Mouse (Mus musculus) spleen, embryonic (tissue): ENCODE results near the gene Ptgr1.

ENCODE experiments used
- CTCF ChIA-PET: fragments of 350-600 bp; sonication (Branson Sonifier 250); formaldehyde crosslinking; loops from one replicate; lab custom pipeline; 2022; lab: Charles Lee

The Ptgr1 gene

DNA sequence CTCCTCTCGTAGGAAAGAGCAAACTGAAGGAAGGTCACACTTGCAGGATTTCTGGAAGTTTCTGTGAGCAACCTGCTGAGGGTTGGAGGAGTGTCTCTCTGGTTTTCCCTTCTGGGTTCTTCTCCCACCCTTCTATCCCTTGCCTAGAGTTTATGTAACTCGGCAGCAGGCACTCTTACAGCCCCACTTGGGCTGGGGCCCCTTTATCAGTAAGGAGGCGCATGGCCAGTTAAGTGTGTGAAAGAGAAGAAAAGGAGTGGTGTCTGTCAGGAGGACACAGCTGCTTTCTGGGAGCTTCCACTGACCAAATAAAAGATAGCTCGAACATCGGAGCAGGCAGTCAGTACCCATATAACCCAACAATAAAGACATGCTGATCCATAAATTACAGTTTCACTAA is 5.3 kb upstream of the Ptgr1 start:
- CTCF ChIA-PET = no interaction called here

DNA sequence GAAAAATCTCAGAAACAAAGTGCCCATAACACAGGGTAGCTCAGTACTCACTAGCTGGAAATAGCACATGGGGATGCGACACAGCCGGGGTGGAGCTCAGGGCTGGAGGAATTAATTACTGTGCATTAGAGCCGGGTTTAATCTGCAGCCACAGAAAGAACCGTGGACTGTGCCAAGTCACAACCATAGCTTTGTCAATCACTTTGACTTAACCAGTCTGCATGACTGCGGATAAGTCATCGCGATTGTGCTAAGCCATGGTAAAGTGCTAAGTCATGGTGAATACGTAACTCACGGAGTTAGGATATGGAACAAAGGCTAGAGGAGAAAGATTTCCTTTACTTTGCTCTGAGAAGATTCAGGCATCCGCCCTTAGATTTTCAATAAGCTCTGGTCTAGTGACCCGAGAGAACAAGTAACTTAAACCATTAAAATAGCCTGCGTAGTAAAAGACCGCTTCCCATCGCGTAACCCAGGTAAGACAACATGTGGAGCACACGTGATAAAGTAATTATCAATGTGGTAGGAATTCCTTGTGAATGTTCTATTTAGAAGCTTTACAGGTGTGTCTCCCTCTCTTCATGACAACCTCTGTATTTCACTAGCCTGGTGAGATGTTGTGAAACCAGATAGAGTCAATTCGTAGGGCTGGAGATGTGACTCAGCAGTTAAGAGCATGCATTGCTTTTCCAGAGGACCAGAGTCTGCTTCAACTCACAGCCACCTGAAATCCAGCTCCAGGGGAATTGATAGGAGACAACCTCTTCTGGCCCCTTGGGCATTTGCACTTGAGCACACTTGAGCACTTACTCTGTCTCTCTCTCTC is 3.9 kb upstream of the Ptgr1 start:
- CTCF ChIA-PET = no interaction called here

DNA sequence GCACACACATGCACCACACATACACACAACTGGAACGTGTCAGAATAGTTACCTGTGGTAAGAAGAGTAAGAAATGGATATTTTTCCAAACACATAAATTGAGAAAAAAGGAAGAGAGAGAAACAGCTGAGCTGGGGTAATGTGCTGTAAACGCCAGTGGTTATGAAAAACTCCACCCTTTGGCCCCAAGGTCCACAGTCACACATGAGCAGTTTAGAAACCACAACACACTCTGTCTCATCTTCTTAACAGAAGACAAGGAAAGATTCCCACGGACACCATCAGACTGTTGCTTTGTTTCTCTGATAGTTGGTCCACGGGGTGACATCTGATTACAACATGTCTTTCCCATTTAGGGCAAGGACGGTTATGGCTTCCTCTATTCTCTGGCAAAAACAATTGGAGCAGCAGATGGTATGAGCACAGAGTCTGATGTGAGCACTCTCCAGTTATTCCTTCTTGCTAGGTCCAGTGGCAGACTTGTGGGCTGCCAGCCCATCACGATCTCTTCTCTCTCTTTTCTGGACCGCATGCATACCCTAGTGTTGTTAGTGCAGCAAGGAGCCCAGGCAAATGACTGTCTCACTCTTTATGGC is 2.5 kb upstream of the Ptgr1 start:
- CTCF ChIA-PET = no interaction called here

DNA sequence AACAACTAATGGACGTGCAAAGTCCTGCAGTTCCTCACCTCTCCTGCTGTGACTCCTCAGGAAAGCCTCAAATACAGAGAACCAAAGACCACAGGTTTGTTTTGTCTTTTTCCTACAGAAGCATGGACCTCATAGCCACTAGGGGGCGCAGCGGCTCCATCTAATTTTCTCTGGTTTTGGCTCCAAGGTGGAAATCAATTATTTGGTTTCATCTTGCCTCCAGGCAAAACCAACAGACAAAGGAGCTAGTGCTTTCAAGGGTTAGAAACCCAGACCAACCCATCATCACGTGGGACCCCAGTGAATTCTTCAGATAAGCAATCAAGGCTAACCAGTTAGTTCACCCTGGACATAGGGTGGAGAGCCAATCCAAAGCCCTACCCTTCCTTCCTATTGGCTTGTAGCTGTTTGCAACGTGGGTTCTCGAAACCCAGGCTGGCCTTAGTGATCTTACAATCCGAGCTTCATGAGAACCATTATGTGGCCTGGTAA is 1.7 kb downstream of the Ptgr1 start:
- CTCF ChIA-PET = interaction anchor here (1.0 kb wide), 2 partner anchors 15 to 41 kb away, joined by 4 read pairs; partner anchors contain the start of gene Zkscan16

DNA sequence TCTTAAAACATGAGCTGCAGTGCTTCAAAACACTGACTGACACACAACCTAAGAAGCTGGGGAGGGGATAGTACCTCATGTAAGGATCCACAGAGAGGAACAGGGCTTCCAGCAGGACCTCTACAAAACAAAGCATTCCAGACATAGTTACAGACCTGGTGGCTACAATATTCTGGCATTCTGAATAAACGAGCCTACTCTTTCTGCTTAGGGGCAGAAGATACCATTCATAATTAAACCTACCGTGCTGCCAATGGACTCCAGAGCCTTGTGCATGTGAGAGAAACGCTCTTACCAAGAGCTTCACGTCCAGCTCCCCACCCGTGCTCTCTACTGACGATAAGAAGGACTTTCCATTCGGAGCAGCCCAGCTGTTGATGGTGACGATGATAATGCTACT is 4.1 kb downstream of the Ptgr1 start:
- CTCF ChIA-PET = interaction anchor here (0.6 kb wide), 2 partner anchors 279 to 643 kb away, joined by 3 read pairs; partner anchors contain the start of gene E130308A19Rik

DNA sequence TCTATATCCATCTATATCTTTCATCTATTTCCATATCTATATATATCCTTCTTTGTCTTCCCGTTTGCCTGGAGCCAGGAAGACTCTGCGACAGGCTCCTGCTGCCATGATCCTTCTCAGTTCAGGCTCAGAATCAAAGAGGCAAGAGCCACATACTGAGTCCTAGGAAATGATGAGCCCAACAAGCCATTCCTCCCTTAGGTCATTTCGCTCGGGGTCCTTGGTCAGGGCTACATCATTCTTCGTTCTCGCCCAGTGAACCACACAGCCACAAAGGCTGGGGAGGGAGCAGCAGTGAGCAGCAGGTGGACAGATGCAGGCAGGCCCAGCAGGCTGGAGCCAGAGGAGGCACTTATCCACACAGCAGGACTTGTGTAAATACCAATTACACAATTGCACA is 5.5 kb downstream of the Ptgr1 start:
- CTCF ChIA-PET = no interaction called here

DNA sequence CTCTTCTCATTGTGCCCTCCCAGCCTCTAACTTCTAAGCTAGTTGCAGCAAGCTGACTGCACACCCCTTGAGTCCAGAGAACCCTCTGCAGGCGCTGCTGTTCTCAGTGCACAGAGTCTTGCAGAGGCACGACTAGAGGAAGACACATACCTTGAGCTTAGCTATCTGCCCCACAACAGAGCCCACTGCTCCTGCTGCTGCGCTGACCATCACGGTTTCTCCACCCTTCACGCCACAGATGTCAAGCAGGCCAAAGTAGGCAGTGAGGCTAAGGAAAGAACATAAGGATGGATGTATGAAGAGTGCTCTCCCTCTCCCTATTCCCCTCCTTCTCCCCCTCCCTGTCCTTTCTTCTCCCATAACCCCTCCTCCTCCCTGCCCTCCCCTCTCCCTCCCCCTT is 11.2 kb downstream of the Ptgr1 start:
- CTCF ChIA-PET = no interaction called here

DNA sequence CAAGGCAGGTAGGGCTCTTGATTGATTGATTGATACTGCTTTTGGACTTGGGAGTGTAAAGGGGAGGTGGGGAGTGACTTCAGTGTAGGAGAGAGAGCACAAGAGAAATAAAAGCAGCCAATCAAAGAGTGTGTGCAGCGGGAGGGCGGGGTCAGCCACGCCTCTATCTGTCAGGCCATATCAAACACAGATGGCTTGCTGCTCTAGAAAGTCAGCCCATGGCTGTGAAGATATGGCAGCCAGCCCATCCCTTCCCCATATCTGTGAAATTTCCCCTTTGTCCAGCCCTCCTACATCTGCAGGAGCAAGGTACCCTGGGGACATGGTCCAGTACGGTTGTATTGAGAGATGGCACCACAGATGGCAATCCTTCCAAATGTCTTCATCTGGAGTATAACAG is 16.2 kb downstream of the Ptgr1 start:
- CTCF ChIA-PET = no interaction called here

DNA sequence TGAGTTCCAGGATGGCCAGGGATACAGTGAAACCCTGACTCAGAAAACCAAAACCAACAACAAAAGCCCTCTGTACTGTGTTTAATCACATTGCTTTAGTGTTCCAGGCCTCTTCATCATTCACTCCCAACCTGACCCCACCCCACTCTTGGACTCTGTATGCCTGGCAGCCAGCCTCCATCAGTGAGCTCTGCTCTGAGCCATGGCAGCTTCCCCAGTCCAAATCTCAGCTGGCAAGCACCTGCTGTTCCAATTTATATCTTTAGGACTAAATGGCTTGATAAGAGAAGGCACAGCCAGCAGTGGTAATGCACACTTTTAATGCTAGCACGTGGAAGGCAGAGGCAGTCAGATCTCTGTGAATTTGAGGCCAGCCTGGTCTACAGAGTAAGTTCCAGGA is 21.8 kb downstream of the Ptgr1 start:
- CTCF ChIA-PET = no interaction called here

DNA sequence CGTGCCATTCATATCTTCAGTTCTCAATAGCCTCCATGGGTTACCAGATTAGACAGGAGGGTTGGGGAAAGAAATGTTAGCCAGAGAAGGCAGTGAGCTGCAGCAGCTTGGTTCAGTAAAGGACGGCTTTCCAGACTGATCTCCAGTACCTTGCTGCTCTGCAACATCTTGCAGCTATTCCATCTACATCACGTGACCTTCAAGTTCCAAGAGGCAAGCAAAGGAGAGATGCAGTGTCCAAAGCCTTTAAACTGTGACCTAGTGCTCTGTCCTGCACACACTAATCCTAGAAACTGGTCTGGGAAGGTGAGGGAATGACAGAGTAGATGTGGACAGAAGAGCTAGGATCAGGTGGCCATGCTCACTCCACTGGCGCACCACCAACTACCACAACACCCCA is 23.6 kb downstream of the Ptgr1 start:
- CTCF ChIA-PET = no interaction called here

DNA sequence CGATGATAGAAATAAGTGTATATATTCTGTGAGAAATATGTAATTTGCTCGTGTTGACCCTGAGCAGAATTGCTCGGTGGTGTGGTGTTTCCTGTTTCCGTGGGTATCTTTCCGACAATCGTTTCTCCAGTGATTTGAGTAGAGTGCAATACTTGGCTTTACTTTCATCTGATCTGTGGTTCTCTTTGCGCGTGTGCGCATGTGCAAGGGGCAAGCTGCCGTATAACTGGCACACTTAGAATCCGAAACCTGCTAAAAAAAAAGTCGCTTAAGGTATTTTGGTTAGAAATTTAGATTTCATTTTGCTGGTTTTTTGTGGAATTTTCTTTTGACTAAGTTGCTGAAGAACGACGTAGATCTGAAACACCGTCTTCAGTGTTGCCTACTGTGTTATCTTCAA is 25.2 kb downstream of the Ptgr1 start:
- CTCF ChIA-PET = no interaction called here

DNA sequence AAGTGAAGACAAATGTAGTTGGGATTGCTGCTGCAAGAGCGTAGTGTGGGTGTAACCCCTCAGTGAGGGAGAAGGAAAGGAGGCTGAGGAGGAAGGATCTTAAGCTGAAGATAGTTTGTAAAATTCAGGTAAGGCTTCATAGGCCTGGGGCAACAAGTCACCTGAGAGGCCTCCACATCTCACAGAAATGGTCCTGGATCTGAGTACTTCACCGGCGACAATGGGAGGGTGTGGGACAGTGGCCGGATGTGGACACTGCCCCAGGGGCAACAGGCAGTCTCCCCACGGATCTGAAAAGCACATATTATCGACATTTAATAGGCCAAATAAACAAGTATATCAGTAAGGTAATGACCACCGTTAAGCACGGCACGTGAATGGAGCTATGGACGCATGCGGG is 34.3 kb downstream of the Ptgr1 start:
- CTCF ChIA-PET = no interaction called here

DNA sequence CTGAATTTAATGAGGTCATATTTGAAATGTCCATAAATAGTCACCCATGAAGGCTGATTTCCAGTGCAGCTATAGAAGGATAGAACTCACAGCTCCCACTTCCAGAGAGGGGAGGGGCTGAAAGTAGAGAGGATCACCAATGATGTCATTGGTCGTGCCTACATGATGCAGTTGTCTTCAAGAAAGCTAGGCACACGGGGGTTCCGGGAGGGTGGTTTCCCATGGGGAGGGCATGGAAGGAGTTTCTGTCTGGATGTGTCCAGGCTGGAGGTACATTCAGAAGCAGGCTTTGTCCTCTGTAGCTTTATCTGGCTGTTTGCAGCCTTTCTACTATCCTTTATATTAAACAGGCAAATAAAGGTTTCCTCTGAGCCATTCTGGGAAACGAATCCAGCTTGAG is 38.5 kb downstream of the Ptgr1 start:
- CTCF ChIA-PET = no interaction called here

DNA sequence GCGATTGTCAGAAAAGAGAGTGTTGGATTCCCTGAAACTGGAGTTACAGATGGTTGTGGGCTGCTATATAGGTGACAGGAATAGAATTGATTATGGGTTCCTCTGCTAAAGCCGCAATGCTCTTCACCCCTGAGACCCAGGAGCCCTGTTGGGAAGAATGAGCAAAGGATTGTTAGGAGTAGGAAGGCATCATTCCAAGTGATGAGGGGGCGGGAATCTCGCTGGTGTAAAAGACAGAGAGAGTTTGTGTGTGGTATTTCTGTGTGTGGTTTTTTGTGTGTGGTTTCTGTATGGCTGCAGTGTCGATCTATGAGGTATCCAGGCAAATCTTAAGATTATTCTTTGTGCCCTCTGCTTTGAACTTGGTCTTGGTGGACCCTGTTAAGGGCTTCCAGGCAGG is 42.2 kb downstream of the Ptgr1 start:
- CTCF ChIA-PET = interaction anchor here (0.5 kb wide), 1 partner anchor 52 kb away, joined by 4 read pairs; no protein-coding TSS in a partner anchor

DNA sequence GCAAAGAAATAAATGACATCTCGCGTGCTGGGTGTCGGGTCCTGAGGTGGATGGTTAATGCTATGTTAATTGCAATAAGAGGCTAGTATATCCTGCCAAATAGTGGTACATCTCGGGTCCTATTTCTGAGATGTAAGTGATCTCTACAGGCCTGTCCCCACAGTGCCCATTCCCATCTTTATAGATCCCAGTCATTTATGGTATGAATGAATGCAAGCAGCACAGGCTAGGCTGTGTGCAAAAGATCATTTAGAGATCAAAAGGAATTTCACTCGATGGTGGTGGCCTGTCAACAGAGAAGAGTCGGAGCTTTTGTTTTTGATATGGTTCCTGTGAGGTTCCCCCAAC is 42.7 kb downstream of the Ptgr1 start:
- CTCF ChIA-PET = interaction anchor here (0.6 to 1.2 kb wide), 2 partner anchors 40 to 893 kb away, joined by 4 to 7 read pairs; no protein-coding TSS in a partner anchor

DNA sequence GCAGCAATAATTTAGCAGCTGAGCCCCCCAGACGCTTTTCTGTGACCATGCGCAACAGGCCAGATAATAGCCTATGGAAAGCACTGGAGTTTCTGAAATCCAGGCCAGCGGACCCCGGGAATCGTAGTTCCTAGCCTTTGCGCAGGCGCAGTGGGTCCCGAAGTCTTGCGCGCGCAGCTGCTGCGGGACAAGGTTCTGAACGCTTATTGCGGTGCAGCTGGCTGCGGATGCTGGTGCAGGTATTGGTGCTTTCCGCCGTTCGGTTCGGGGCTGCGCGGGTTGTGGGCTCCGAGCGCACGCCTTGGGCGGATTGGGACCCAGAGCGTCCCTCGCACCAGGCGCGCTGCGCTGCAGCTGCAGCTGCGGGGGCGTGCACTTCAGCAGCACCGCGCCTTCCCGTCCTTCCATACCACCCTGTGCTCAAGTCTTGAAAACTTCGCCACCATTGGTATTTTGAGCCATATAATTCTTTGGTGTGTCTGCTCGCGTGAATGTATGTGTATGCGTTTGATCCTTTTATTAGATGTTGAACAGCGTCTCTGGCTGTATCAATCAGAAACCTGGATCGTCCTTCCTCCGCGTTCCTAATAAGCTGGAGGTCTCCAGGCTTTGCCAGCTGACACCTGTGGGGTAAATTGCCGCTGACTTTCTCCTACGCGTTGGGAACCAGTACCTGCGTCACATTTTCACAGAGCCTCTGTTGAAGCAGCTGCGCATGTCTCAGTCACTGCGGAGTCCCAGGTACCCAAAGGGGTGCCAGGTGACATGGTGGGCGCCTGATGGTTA is 43.3 kb downstream of the Ptgr1 start, which contains the start of gene Zkscan16:
Zkscan16 (plus strand) TSS at position 209 of the 786 bp plus-strand sequence.
- CTCF ChIA-PET = interaction anchor here (0.6 to 1.2 kb wide), 2 partner anchors 41 to 893 kb away, joined by 4 to 7 read pairs; no protein-coding TSS in a partner anchor

DNA sequence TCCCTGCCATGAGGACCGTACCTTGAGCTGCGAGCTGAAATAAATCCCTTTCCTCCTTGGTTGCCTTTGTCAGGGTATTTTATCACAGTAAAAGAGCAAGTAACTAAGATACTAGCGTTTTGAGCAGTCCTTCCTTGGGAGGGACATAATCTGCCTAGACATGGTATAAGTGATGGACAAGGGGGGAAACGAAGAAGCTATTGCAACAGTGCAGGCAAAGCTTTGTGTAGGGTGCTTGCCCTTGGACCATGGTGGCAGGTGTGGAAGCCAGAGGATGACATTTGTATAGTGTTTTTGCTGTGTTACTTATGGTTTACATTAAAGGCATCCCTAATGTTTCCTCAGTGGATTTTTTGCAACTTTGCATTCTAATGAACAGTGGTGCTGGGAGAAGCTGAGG is 44.0 kb downstream of the Ptgr1 start:
- CTCF ChIA-PET = interaction anchor here (1.1 kb wide), 1 partner anchor 30 kb away, joined by 3 read pairs; no protein-coding TSS in a partner anchor

DNA sequence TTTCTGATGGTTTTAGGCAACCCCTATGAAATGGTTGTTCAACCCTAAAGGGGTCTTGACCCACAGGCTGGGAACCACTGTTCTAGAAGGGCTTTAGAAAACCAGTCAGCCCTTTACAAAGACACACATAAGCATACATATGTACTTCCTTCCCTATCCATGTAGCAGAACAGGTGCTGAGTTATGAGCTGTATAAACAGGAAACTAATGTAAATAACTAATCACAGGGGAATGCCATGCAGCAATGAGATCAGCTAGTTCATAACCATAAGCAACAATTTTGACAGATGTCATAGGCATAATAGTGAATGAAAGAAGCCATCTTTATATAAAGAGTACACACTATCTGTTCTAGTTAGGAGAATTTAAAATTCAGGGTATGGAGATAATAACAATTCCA is 45.3 kb downstream of the Ptgr1 start:
- CTCF ChIA-PET = no interaction called here

DNA sequence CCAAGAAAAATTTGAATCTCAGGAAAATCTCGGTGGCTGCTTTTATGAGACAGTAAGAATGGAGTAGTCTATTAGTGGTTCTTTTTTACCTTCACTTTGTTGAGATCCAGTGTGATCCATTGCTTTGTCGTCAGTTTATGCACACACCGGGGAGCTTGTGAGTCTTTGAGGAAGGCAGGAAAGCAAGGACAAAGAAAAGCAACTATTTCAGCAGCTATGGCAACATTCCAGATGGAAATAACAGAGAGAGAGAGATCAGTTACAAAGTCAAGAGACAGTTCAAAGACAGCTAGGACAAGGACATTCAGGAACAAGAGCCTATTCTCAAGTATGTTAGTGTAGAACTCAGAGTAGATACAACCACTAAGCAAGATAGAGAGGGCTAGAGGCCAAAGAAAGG is 51.1 kb downstream of the Ptgr1 start:
- CTCF ChIA-PET = no interaction called here

DNA sequence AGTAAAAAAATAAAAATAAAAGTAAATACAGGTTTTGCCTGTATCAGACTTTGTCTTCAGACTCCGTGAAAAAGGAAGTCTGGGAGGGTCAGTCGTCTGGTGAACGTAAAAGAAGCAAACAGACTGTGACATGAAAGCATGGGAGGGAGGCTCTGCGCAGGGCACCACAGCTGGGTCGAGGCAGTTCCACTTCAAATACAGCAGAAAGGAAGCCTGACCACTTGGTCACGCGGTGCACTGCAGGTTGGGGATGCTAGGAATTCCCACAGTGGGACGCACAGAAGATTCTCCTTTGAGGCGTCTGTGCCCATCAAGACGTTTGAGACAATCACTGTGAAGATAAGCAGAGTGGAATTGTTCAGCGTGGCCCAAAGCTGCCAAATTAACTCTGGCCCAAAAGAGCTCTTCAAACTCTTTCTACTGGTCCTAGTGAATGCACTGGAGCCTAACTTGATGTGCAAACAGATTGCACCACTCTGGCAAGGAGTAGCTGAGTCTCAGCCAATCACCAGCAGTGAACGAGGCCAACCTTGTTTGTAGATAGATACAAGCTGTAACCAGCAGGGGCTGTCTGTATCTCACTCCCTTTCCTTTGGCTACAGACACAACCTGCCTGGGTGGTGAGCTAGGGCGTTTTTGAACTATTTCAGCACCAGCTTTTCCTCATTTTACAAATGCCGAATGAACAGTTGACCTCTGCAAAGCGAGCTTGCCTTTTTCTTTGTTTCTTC is 52.0 kb downstream of the Ptgr1 start:
- CTCF ChIA-PET = no interaction called here

DNA sequence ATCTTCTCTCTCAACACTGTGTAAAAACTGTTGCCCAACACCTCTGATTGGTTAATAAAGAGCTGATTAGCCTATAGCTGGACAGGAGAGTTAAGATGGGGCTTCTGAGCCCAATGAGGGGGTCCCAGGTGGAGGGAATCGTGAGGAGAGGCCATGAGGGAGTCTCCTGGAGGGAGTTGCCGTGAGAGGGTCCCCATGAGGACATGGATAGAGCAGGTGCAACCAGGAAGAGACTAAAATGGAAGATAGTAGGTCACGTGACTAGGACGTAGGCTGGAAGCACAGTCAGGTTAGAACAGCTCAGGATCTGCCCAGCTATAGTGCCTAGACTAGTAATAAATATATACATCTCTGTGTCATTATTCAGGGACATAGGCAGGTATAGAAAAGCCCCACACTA is 52.6 kb downstream of the Ptgr1 start:
- CTCF ChIA-PET = no interaction called here
